Mouse (Mus musculus): ENCODE measurements around the gene Cuedc2. TPM values are rescaled to one million over a fixed set of nuclear protein-coding genes. Genes with fewer than 3 reads are reported as not detected.
A peak's percentile ranks its signal among the peaks of the same experiment; 100 is the strongest.

Gene Cuedc2
- polyA plus RNA-seq, 1 experiment from 2014 or later, result 340 TPM

- Histone ChIP-seq H3K4me2 (no peak overlapping the region), H3K36me3 (replicated peaks) (peaks cover 16% of the 10 kb centered on the region; the same call in 1 of the 2 replicates), H3K9me3 (no peaks in the 10 kb centered on the region), H3K9ac (no peak overlapping the region), H3K4me1 (peaks cover 37% of the 10 kb centered on the region), H3K27ac (no peak overlapping the region), H3K4me3 (no peak overlapping the region), H3K27me3 (replicated peaks) (no peaks in the 10 kb centered on the region)
- no peak for ATAC-seq (replicated peaks)
- WGBS, result 94% methylated on average over 3 of the region's 3 CpGs
These were observed 4.6 kb downstream of the Cuedc2 start for GRCm38 (mm10) chr19:46333906-46334305.

- 27% methylated on average over 7 of the region's 7 CpGs for WGBS
- peaks cover 36% of the 10 kb centered on the region for H3K4me1 ChIP-seq
- no peak overlapping the region for H3K4me3 ChIP-seq
- H3K4me2 ChIP-seq, result no peak overlapping the region
- H3K36me3 ChIP-seq (replicated peaks), result peaks cover 16% of the 10 kb centered on the region; the same call in 1 of the 2 replicates
- no peaks in the 10 kb centered on the region for H3K27me3 ChIP-seq (replicated peaks)
- H3K9ac ChIP-seq, result no peak overlapping the region
- no peaks in the 10 kb centered on the region for H3K9me3 ChIP-seq
- no peak for ATAC-seq (replicated peaks)
- H3K27ac ChIP-seq, result no peak overlapping the region
These were observed 5.7 kb downstream of the Cuedc2 start for GRCm38 (mm10) chr19:46332721-46333339.

- Histone ChIP-seq H3K4me3 (no peak overlapping the region), H3K4me1 (peaks cover 35% of the 10 kb centered on the region), H3K36me3 (replicated peaks) (peaks cover 16% of the 10 kb centered on the region; the same call in 1 of the 2 replicates), H3K9me3 (no peaks in the 10 kb centered on the region), H3K27ac (no peak overlapping the region), H3K4me2 (no peak overlapping the region), H3K27me3 (replicated peaks) (no peaks in the 10 kb centered on the region), H3K9ac (no peak overlapping the region)
- WGBS, result 85% methylated on average over 3 of the region's 3 CpGs
- no peak for ATAC-seq (replicated peaks)
These were observed 6.6 kb downstream of the Cuedc2 start for GRCm38 (mm10) chr19:46331936-46332335.

- H3K4me1 ChIP-seq, result peaks cover 36% of the 10 kb centered on the region
- no peak overlapping the region for H3K27ac ChIP-seq
- H3K4me3 ChIP-seq, result no peak overlapping the region
- ATAC-seq (replicated peaks), result no peak
- H3K36me3 ChIP-seq (replicated peaks), result peaks cover 16% of the 10 kb centered on the region; the same call in 1 of the 2 replicates
- H3K9ac ChIP-seq, result no peak overlapping the region
- H3K27me3 ChIP-seq (replicated peaks), result no peaks in the 10 kb centered on the region
- H3K4me2 ChIP-seq, result no peak overlapping the region
- H3K9me3 ChIP-seq, result no peaks in the 10 kb centered on the region
- 90% methylated on average over 14 of the region's 14 CpGs for WGBS
These were observed 7.2 kb downstream of the Cuedc2 start for GRCm38 (mm10) chr19:46331326-46331725.

- Histone ChIP-seq H3K4me1 (peaks cover 38% of the 10 kb centered on the region), H3K36me3 (replicated peaks) (peaks cover 16% of the 10 kb centered on the region; the same call in 1 of the 2 replicates), H3K4me3 (no peak overlapping the region), H3K4me2 (no peak overlapping the region), H3K9me3 (no peaks in the 10 kb centered on the region), H3K27ac (no peak overlapping the region), H3K27me3 (replicated peaks) (no peaks in the 10 kb centered on the region), H3K9ac (no peak overlapping the region)
- WGBS, result 94% methylated on average over 12 of the region's 12 CpGs
- ATAC-seq (replicated peaks), result no peak
These were observed 7.8 kb downstream of the Cuedc2 start for GRCm38 (mm10) chr19:46330696-46331095.

GRCm38 (mm10) chr19:46329951-46330350 is 8.6 kb downstream of the Cuedc2 start:
- H3K4me3 ChIP-seq, result peak overlapping the region; percentile 60
- H3K27ac ChIP-seq, result peak overlapping the region; percentile 2; the same call in 1 of the 2 replicates
- no peaks in the 10 kb centered on the region for H3K9me3 ChIP-seq
- H3K9ac ChIP-seq, result no peak overlapping the region; the same call in 1 of the 2 replicates
- ATAC-seq (replicated peaks), result no peak
- peaks cover 16% of the 10 kb centered on the region; the same call in 1 of the 2 replicates for H3K36me3 ChIP-seq (replicated peaks)
- peak overlapping the region; percentile 93 for H3K4me2 ChIP-seq
- peaks cover 46% of the 10 kb centered on the region for H3K4me1 ChIP-seq
- H3K27me3 ChIP-seq (replicated peaks), result no peaks in the 10 kb centered on the region
- WGBS, result 5% methylated on average over 16 of the region's 16 CpGs

- WGBS, result under 1% methylated on average over 54 of the region's 54 CpGs
- peak; percentile 7 for ATAC-seq (replicated peaks)
- no peaks in the 10 kb centered on the region for H3K27me3 ChIP-seq (replicated peaks)
- H3K36me3 ChIP-seq (replicated peaks), result peaks cover 16% of the 10 kb centered on the region; the same call in 1 of the 2 replicates
- H3K4me3 ChIP-seq, result peak overlapping the region; percentile 60
- peak overlapping the region; percentile 93 for H3K4me2 ChIP-seq
- H3K4me1 ChIP-seq, result peaks cover 54% of the 10 kb centered on the region
- no peaks in the 10 kb centered on the region for H3K9me3 ChIP-seq
- H3K27ac ChIP-seq, result peak overlapping the region; percentile 97
- peak overlapping the region; percentile 62 for H3K9ac ChIP-seq
These were observed 9.4 kb downstream of the Cuedc2 start for GRCm38 (mm10) chr19:46329031-46329641.

- peak within 1 kb of the TSS; percentile 60 for H3K4me3 ChIP-seq
- peak within 1 kb of the TSS; percentile 93 for H3K4me2 ChIP-seq
- ATAC-seq (replicated peaks), result peak; percentile 88
- no peaks in the 10 kb centered on the region for H3K9me3 ChIP-seq
- peaks cover 16% of the 10 kb centered on the region; the same call in 1 of the 2 replicates for H3K36me3 ChIP-seq (replicated peaks)
- peak within 1 kb of the TSS; percentile 62 for H3K9ac ChIP-seq
- H3K27me3 ChIP-seq (replicated peaks), result no peaks in the 10 kb centered on the region
- under 1% methylated on average over 81 of the region's 81 CpGs for WGBS
- peak within 1 kb of the TSS; percentile 97 for H3K27ac ChIP-seq
- peaks cover 62% of the 10 kb centered on the region for H3K4me1 ChIP-seq
These were observed 10.1 kb downstream of the Cuedc2 start, which contains the start of gene Fbxl15 for GRCm38 (mm10) chr19:46328081-46329030. Gene Fbxl15 (plus strand): TSS chr19:46328184.

GRCm38 (mm10) chr19:46327531-46328064 is 10.9 kb downstream of the Cuedc2 start:
- Histone ChIP-seq H3K4me1 (peaks cover 65% of the 10 kb centered on the region), H3K36me3 (replicated peaks) (peaks cover 16% of the 10 kb centered on the region; the same call in 1 of the 2 replicates), H3K9ac (peak overlapping the region; percentile 62), H3K4me3 (peak overlapping the region; percentile 60), H3K27ac (peak overlapping the region; percentile 97), H3K9me3 (no peaks in the 10 kb centered on the region), H3K27me3 (replicated peaks) (no peaks in the 10 kb centered on the region), H3K4me2 (peak overlapping the region; percentile 93)
- WGBS, result 31% methylated on average over 14 of the region's 14 CpGs
- peak; percentile 0; the same call in 1 of the 2 replicates for ATAC-seq (replicated peaks)

- H3K27me3 ChIP-seq (replicated peaks), result no peaks in the 10 kb centered on the region
- peak within 1 kb of the TSS; percentile 60 for H3K4me3 ChIP-seq
- 0% methylated on average over 35 of the region's 35 CpGs for WGBS
- H3K9ac ChIP-seq, result peak within 1 kb of the TSS; percentile 62
- peak within 1 kb of the TSS; percentile 97 for H3K27ac ChIP-seq
- H3K4me2 ChIP-seq, result peak within 1 kb of the TSS; percentile 93
- peaks cover 12% of the 10 kb centered on the region; the same call in 1 of the 2 replicates for H3K36me3 ChIP-seq (replicated peaks)
- H3K4me1 ChIP-seq, result peaks cover 72% of the 10 kb centered on the region
- H3K9me3 ChIP-seq, result no peaks in the 10 kb centered on the region
- ATAC-seq (replicated peaks), result peak; percentile 5; the same call in 1 of the 2 replicates
These were observed 11.7 kb downstream of the Cuedc2 start, which contains the start of gene Psd for GRCm38 (mm10) chr19:46326756-46327305. Gene Psd (minus strand): TSS chr19:46327156.

GRCm38 (mm10) chr19:46326019-46326755 is 12.3 kb downstream of the Cuedc2 start:
- H3K4me3 ChIP-seq, result peak overlapping the region; percentile 60
- peak overlapping the region; percentile 97 for H3K27ac ChIP-seq
- H3K4me2 ChIP-seq, result peak overlapping the region; percentile 93
- H3K9me3 ChIP-seq, result no peaks in the 10 kb centered on the region
- WGBS, result 2% methylated on average over 29 of the region's 29 CpGs
- peaks cover 78% of the 10 kb centered on the region for H3K4me1 ChIP-seq
- H3K9ac ChIP-seq, result peak overlapping the region; percentile 45
- ATAC-seq (replicated peaks), result peak; percentile 18
- H3K27me3 ChIP-seq (replicated peaks), result no peaks in the 10 kb centered on the region
- H3K36me3 ChIP-seq (replicated peaks), result peaks cover 7% of the 10 kb centered on the region; the same call in 1 of the 2 replicates

Measured in midbrain, embryonic 15.5 days (tissue).